Mouse (Mus musculus): ENCODE measurements around the gene Rbsn. TPM values are rescaled to one million over a fixed set of nuclear protein-coding genes. Genes with fewer than 3 reads are reported as not detected.

The Rbsn gene
- polyA plus RNA-seq, 1 experiment from 2014 or later = 11.9 TPM

DNA sequence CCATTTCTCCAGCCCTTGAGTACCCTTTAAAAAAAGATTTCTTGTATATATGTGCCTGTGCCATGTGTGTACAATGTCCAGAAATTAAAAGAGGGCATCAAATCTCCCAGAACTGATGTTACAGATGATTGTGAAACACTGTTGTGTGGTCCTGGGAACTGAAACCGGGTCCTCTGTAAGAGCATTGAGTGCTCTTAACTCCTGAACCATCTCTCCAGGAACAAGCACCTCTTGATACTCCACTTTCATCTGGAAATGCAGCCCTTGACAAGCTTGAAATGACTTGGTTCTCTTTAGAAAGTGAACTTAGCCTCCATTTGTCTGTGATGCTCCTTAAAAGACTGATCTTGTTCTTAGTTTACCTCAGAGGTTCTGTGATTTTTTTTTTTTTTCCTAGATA, 52.0 kb downstream of the Rbsn start:
- Histone ChIP-seq H3K4me1 (ENCODE audit: control insufficient read depth in 2 of 2, insufficient read depth in 2 of 2, low read length in 2 of 2) (no peaks in the 10 kb centered on the region), H3K27me3 (ENCODE audit: control insufficient read depth, insufficient read depth, low read length) (no peaks in the 10 kb centered on the region), H3K4me2 (ENCODE audit: low read length) (no peak overlapping the region), H3K36me3 (ENCODE audit: control insufficient read depth, insufficient read depth, low read length) (peaks cover 99% of the 10 kb centered on the region), H3K27ac (replicated peaks in 1 of 2; ENCODE audit: control insufficient read depth in 1 of 2, insufficient read depth in 1 of 2, low read depth in 2 of 2, low read length in 2 of 2) (no peak overlapping the region), H3K4me3 (ENCODE audit: control insufficient read depth in 1 of 2, insufficient read depth in 1 of 2, low read depth in 1 of 2, low read length in 2 of 2) (no peak overlapping the region), H3K9ac (ENCODE audit: low read length) (no peak overlapping the region), H3K9me3 (ENCODE audit: control insufficient read depth, low read length) (no peaks in the 10 kb centered on the region)
- 83% methylated on average over 1 of the region's 1 CpGs for WGBS
- ATAC-seq (ENCODE audit: insufficient number of reproducible peaks, insufficient read depth, low FRiP score, low read depth) = no peak

DNA sequence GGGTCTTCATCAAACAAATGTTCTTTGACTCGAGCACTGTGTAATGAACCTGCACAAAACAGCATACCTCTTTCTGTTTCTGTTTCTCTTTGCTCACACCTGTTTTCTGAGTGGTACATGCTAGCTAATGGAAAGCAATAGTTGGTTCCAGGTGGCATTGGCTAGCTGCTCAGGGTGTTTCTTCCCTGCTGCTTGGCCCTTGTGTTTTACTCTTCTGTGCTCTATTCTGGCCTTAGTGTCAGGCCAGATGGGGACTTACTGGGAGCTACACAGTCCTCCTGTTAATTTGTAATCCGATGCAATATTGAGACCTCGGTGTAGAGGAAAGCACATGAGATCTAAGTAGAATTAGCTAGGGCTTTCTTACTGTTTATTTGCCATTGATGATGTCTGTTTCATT, 55.9 kb downstream of the Rbsn start:
- 93% methylated on average over 3 of the region's 3 CpGs for WGBS
- H3K27ac ChIP-seq (replicated peaks in 1 of 2; ENCODE audit: control insufficient read depth in 1 of 2, insufficient read depth in 1 of 2, low read depth in 2 of 2, low read length in 2 of 2) = no peak overlapping the region
- ATAC-seq (ENCODE audit: insufficient number of reproducible peaks, insufficient read depth, low FRiP score, low read depth) = no peak
- H3K9ac ChIP-seq (ENCODE audit: low read length) = no peak overlapping the region
- no peaks in the 10 kb centered on the region for H3K9me3 ChIP-seq (ENCODE audit: control insufficient read depth, low read length)
- no peak overlapping the region for H3K4me3 ChIP-seq (ENCODE audit: control insufficient read depth in 1 of 2, insufficient read depth in 1 of 2, low read depth in 1 of 2, low read length in 2 of 2)
- H3K4me2 ChIP-seq (ENCODE audit: low read length) = no peak overlapping the region
- peaks cover 0 to 1% of the 10 kb centered on the region in 2 experiments; a peak in 2 of 4 replicates for H3K4me1 ChIP-seq (ENCODE audit: control insufficient read depth in 2 of 2, insufficient read depth in 2 of 2, low read length in 2 of 2)
- no peaks in the 10 kb centered on the region for H3K27me3 ChIP-seq (ENCODE audit: control insufficient read depth, insufficient read depth, low read length)
- peaks cover 100% of the 10 kb centered on the region for H3K36me3 ChIP-seq (ENCODE audit: control insufficient read depth, insufficient read depth, low read length)

DNA sequence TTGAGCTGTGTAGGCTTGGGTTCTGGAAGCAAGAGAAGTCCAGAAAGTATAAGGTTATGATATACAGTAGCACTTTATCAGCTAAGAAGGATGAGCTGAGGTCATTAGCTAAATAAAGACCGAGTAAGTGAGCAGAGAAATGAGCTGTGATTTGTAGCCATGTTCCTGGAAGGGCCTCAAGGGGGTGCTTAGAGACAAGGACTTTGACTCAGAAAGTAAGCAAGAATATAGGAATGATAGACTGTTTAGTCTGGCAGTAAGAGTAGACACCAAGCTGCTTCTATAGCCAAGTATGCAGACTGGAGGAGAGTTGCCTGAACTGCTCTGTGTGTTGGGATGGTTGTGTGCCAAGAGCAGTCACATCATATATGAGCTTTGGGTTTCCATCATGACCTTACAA, 61.0 kb downstream of the Rbsn start:
- peak overlapping the region in 1 of 2 experiments; percentile 33; a peak in 1 of 4 replicates for H3K27ac ChIP-seq (replicated peaks in 1 of 2; ENCODE audit: control insufficient read depth in 1 of 2, insufficient read depth in 1 of 2, low read depth in 2 of 2, low read length in 2 of 2)
- no peaks in the 10 kb centered on the region for H3K9me3 ChIP-seq (ENCODE audit: control insufficient read depth, low read length)
- no peak overlapping the region for H3K4me2 ChIP-seq (ENCODE audit: low read length)
- H3K9ac ChIP-seq (ENCODE audit: low read length) = no peak overlapping the region
- H3K4me1 ChIP-seq (ENCODE audit: control insufficient read depth in 2 of 2, insufficient read depth in 2 of 2, low read length in 2 of 2) = peaks cover 0 to 13% of the 10 kb centered on the region in 2 experiments; a peak in 2 of 4 replicates
- H3K4me3 ChIP-seq (ENCODE audit: control insufficient read depth in 1 of 2, insufficient read depth in 1 of 2, low read depth in 1 of 2, low read length in 2 of 2) = no peak overlapping the region
- H3K27me3 ChIP-seq (ENCODE audit: control insufficient read depth, insufficient read depth, low read length) = no peaks in the 10 kb centered on the region
- 28% methylated on average over 1 of the region's 1 CpGs for WGBS
- ATAC-seq (ENCODE audit: insufficient number of reproducible peaks, insufficient read depth, low FRiP score, low read depth) = no peak
- peaks cover 91% of the 10 kb centered on the region for H3K36me3 ChIP-seq (ENCODE audit: control insufficient read depth, insufficient read depth, low read length)

DNA sequence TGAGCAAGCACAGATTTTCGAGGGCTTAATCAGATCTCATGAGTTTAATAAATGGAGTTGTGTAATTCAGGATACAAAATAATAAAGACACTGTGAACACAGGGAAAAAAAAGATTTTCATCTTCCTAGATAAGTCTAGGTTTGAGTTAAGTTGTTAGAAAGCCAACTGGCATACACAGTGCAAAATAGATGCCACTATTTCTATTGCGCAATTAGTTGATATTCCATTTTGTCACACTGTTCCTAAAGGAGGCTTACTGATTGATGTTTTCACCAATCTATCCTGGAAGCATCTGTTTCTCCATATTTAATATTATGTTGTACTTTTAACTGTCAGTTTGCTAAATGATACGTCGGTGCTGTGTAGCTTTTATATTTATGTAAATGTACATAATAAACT, 68.8 kb downstream of the Rbsn start:
- no peak overlapping the region for H3K4me2 ChIP-seq (ENCODE audit: low read length)
- no peaks in the 10 kb centered on the region for H3K27me3 ChIP-seq (ENCODE audit: control insufficient read depth, insufficient read depth, low read length)
- peaks cover 42% of the 10 kb centered on the region for H3K36me3 ChIP-seq (ENCODE audit: control insufficient read depth, insufficient read depth, low read length)
- H3K9ac ChIP-seq (ENCODE audit: low read length) = no peak overlapping the region
- no peak overlapping the region for H3K27ac ChIP-seq (replicated peaks in 1 of 2; ENCODE audit: control insufficient read depth in 1 of 2, insufficient read depth in 1 of 2, low read depth in 2 of 2, low read length in 2 of 2)
- H3K4me3 ChIP-seq (ENCODE audit: control insufficient read depth in 1 of 2, insufficient read depth in 1 of 2, low read depth in 1 of 2, low read length in 2 of 2) = no peak overlapping the region
- 94% methylated on average over 4 of the region's 4 CpGs for WGBS
- H3K4me1 ChIP-seq (ENCODE audit: control insufficient read depth in 2 of 2, insufficient read depth in 2 of 2, low read length in 2 of 2) = no peaks in the 10 kb centered on the region
- ATAC-seq (ENCODE audit: insufficient number of reproducible peaks, insufficient read depth, low FRiP score, low read depth) = no peak
- no peaks in the 10 kb centered on the region for H3K9me3 ChIP-seq (ENCODE audit: control insufficient read depth, low read length)

Other genes starting within 250 kb of the Rbsn start
- gene Fgd5, start 236.0 kb downstream of the Rbsn start, polyA plus RNA-seq (2014; fragmentation: Nextera tagmentation; extraction: Ambion mirVana) = 9.0 and 12.2 TPM in 2 replicates
- gene Nr2c2, start 123.5 kb downstream of the Rbsn start, polyA plus RNA-seq (2014; fragmentation: Nextera tagmentation; extraction: Ambion mirVana) = 20.4 TPM in 2 replicates
- 65.8 and 73.4 TPM in 2 replicates for gene Mrps25, start 30.9 kb downstream of the Rbsn start, polyA plus RNA-seq (2014; fragmentation: Nextera tagmentation; extraction: Ambion mirVana)
- gene Trh, start 29.7 kb upstream of the Rbsn start, polyA plus RNA-seq (2014; fragmentation: Nextera tagmentation; extraction: Ambion mirVana) = 0.34 and 0.38 TPM in 2 replicates